Mouse (Mus musculus) kidney, adult 18-20 months (tissue): ENCODE data around the gene Phkg2.
"Not testable (repeated sequence)": the region's sequence is repeated elsewhere in the genome, so short reads cannot be mapped to it uniquely, and the experiment has no call there.

ENCODE experiments used
- DNase-seq: peaks from one replicate; pipeline ENCODE4 v3.0.0; 2021

Gene Phkg2

DNA sequence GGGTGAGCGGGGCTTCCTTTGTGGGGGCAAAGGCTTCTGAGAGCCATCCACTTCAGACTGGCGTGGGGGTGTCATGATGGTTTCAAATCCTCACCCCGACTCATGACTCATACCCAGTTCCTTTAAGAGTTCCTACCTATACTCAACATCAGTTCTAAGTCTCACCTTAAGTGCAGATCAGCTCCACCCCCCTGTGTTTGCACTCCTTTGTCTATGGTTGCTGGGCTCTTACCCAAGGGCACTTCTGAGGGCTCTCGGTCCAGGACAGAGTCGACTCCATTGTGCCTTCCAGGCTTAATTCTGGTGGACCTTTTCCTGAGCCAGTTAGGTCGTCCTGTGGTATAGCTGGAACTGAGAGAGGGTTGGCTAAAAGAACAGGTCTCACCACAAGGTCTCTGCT is 34.0 kb downstream of the Phkg2 start:
- no peak for DNase-seq

DNA sequence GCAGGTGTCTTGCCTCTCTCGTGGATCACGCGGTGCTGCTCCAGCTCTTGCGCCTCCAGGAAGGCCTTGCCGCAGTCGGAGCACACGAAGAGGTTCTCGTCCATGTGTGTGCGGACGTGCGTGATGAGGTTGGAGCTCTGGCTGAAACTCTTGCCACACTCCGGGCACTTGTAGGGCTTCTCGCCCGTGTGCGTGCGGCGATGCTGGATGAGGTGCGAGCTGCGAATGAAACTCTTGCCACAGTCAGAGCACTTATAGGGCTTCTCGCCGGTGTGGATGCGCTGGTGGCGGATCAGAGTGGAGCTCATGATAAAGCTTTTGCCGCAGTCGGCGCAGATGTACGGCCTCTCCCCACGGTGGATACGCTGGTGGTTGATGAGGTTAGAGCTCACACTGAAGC is 37.9 kb downstream of the Phkg2 start:
- DNase-seq: no peak

DNA sequence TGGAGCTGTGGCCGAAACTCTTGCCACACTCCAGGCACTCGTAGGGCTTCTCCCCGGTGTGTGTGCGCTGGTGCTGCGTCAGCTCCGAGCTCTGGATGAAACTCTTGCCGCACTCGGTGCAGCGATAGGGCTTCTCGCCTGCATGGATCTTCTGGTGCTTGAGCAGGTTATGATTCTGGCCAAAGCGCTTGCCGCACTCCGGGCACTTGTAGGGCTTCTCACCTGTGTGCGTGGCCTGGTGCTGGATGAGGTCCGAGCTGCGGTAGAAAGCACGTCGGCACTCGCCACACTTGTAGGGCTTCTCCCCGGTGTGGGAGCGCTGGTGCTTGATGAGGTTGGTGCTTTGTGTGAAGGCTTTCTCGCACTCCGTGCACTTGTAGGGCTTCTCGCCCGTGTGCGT is 38.4 kb downstream of the Phkg2 start:
- no peak for DNase-seq

DNA sequence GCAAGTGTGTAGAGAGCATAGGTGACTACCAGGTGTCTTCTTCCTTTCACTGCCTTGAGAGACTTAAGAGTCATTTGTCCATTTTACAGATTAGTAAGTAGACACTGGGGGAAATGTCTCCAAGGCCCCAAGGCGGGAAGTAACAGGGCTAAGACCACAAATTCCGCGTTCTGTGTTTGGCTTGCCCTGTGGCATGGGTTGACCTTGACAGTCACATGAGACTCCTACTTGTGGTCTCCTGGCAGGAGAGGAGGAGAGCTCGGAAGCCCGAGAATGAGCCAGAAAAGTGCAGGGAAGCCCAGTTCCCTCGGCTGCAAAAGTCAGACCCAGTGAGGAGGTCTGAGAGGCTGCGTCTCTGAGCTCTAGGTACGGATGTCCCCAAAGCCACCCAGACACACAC is 40.4 kb downstream of the Phkg2 start:
- DNase-seq: peak; percentile 51

DNA sequence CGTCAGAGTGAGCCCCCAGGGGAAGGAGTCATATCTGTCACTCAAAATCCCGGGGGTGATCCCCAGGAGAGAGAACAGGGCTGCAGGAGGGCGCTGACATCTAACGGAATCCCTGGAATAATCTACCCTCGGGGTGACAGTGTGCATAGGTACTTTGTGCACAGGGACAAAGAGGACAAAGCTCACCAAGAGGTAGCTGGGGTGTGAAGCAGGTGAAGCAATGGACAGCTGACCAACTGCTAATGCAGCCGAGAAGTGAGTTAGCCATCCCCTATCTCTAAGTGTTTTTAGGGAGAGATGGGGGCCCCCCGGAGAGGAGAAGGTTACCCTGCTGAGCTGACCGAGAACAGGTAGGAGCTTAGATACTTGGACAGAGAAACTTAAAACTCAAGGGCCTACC is 41.0 kb downstream of the Phkg2 start:
- no peak for DNase-seq

DNA sequence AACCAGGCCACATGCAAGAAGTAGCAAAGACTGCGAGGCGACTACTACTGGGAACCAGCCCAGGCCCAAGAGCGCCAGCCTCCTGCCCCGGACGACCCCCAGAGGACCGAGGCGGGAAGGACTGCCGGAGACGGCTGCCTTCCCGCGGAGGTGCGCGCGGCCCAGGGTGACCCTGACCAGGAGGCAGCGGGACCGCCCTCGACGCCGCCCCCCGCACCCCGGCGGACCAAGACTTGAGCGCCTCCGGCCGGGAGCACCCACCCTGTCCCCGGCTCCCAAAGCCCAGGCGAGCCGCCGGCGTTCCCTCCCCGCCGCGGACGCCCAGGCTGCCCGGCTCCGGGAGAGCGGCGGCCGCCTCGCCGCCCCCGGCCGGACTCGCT is 41.4 kb downstream of the Phkg2 start:
- DNase-seq: peak; percentile 78

DNA sequence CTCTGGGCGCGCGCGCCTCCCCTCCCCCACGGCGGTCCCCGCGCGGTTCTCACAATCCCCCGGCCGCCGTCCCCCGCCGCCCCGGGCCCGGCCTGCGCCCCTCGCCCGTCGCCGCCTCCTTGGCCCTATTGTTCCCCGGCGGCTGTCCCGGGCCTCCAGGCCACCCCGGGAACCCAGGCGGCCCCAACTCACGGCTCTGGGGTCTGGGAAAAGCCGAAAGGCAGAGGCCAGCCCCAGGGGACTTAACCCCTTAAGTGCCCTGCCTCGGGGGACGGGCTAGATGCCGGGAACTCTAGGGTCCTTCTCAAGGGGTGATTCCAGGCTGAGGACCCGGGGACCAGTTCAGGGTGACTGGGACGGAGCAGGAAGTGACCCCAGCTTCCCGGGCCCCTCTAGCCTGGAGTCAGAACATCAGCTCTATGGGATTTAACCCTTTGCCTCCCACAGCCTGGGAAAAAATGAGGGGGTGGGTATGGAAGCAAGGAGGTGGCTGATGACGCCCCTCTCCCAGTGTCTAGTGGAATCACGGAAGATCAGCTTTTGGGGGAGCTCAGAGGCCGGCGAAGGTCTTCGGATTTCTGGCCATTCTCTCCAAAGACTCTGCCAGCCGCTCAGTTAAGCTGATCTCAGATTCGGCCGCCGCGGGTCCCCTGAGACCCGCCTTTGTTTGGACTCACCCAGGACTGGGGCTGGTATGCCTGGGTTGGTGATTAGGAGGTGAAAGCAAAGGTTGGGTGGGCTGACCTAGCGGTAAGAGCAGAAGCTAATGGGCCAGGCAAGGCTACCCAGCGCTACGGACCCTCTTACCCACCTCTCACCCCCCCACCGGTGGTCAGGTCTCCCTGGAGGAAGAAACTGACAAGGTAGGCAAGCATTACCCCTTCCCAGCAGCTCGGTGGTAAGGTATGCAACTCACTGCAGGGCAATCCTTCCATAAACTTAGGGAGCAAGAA is 42.0 kb downstream of the Phkg2 start, which contains the start of gene Zfp629:
Gene Zfp629, minus strand, starts transcription at position 907 of the 953 bp plus-strand sequence.
- peak; percentile 83 for DNase-seq

DNA sequence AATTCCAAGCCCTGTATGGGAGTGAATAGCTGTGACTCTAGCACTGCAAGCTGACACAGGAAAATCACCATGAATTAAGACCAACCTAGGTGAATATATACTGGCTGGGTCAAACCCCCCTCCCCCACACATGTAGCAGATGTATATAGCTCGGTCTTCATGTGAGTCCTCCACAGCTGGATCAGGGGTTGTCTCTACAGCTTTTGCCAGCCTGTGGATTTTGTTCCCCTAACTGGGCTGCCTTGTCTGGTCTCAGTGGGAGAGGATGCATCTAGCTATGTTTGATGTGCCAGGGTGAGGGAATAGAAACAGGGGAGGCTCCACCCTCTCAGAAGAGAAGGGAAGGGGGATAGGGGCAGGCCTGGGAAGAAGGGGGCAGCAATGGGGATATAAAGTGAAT is 43.2 kb downstream of the Phkg2 start:
- DNase-seq: no peak

DNA sequence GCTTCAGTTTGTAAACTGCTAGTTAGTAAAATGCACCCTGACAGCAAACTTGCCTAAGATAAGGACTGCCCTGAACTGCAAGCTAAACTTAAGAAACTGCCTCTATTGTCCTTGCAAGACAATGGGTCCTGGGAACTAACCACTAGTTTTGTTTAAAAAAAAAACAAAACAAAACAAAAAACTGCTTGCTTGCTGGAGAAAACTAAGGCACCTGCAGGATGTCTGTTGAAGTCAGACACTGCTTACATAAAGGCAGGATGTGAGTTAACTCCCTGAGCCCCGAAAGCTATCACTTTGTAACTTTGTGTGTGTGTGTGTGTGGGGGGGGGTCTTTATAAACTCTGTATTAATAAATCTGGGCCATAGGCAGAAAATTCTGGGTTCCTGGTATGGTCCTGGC is 43.7 kb downstream of the Phkg2 start:
- no peak for DNase-seq

DNA sequence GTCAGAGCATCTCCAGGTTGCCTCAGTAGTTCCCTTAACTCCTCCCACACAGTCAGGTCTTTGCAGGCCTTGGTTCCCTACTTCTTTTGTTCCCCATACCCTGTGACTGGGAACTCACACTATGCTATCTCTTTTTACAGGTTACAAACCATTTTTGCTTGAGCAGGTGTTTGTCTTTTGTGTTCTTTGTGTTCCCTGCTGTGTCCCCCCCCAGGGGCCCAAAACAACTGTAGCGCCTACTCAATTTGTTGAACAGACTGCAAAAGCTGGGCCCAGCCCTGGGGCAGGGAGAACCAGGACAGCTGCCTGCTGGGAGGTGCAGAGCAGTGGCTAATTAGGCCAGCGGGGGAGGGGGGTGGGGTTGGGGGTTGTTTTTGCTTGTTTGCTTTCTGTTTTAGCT is 44.8 kb downstream of the Phkg2 start:
- DNase-seq: no peak

DNA sequence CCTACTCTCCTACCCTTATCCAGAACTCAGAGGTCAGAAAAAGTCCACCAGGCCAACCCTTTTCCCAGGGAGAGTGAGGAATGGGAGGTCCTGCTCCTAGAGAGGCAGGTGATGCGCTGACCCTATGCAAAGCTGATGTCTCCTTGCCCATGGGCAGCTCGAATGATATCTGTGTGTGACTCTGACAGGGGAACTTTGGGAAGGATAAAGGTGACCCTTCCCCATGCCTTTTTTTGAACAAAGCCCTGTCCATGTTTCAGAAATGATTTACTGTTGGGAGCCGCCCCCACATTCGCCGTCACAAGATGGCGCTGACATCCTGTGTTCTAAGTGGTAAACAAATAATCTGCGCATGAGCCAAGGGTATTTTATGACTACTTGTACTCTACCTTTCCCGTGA is 45.3 kb downstream of the Phkg2 start:
- not testable (repeated sequence) for DNase-seq

DNA sequence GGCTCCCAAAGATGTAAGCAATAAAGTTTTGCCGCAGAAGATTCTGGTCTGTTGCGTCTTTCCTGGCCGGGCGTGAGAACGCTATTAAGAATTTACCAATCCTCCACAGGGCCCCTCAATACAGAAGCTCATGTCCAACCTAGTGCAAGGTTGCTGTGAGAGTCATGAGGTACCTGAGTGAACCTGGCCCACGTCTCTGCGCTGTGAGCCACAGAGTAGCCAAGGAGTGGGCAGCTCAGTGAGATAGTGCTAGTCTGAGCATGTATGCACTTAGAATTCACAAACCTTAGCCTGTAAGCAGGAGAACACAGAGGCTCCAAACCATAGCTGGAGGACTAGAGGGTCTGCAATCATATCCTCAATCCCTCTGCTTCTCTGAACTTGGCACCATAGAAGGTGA is 52.9 kb downstream of the Phkg2 start:
- DNase-seq: no peak

DNA sequence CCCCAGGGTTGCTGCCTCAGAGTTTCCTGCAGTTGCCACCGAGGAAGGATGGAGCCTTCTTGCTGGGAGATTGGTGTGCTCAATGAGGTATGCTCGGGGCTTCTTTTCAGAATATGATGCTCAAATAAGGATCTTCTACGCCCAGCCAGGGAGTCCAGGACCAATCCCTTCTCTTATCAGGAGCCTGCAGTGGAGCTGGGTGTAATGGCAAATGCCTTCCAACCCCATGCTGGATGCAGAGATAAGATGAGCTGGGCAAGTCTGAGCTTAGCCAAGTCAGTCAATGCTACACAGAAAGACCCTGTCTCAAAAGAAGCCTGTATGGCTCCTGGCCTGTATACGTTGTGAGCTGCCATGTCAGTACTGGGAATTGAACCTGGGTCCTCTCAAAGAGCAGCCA is 53.3 kb downstream of the Phkg2 start:
- DNase-seq: no peak

DNA sequence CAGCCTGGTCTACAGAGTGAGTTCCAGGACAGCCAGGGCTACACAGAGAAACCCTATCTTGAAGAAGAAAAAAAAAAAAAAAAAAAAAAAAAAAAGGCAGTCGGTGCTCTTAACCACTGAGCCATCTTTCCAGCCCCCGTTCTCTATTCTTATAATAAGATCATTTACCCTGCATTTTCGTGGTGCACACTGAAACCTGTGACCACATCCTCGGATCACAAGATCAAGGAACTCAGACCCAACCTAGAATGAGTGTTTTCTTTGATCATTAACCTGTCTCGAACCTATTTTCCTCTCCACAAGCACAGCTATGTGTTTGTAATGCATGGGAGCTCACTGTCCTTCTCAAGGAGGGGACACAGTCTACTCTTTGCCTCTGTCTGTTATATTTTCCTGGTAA is 55.5 kb downstream of the Phkg2 start:
- no peak for DNase-seq

DNA sequence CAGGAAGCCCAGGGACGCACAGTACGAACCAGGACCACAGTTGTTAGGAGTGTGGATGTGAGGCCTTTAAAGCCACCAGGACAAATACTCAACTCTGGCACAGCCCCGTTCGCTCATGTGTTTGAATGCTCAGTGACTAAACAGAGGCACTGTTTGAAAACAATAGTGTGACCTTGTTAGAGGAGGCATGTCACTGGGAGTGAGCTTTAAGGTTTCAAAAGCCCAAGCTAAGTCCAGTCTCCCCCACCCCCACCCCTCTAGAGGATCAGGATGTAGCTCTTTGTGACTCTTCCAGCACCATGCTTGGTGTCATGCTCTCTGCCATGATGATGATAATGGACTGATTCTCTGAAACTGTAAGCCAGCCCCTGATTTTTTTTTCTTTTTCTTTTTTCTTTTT is 58.3 kb downstream of the Phkg2 start:
- DNase-seq: no peak
